Mouse (Mus musculus): Measurements from ENCODE around the gene Cbfa2t2. TPM values are rescaled to one million over a fixed set of nuclear protein-coding genes. Genes with fewer than 3 reads are reported as not detected.

Gene Cbfa2t2
- polyA plus RNA-seq, 1 experiment = 8.5 TPM

GRCm38 (mm10) chr2:154525285-154525684 is 89.0 kb downstream of the Cbfa2t2 start:
- Histone ChIP-seq H3K4me3 (ENCODE audit: insufficient read depth, poor library complexity, severe bottlenecking) (no peak overlapping the region), H3K36me3 (ENCODE audit: control insufficient read depth, insufficient read depth) (peaks cover 61% of the 10 kb centered on the region), H3K79me2 (ENCODE audit: control insufficient read depth, insufficient read depth) (no peaks in the 10 kb centered on the region), H3ac (ENCODE audit: control insufficient read depth, insufficient read length, low read depth) (no peak overlapping the region), H3K79me3 (ENCODE audit: low read depth) (no peaks in the 10 kb centered on the region), H3K27me3 (ENCODE audit: control insufficient read depth, insufficient read depth, insufficient read length) (no peaks in the 10 kb centered on the region)
- TF ChIP-seq CTCF (IDR thresholded peaks at IDR 0.05; ENCODE audit: control insufficient read depth, insufficient read depth, insufficient read length) = no peak
- no peak for TF ChIP-seq USF1 (IDR thresholded peaks at IDR 0.05; ENCODE audit: low read depth)
- TF ChIP-seq MYOG (IDR thresholded peaks at IDR 0.05; ENCODE audit: control insufficient read depth, extremely low read depth, insufficient read length) = no peak
- TF ChIP-seq CEBPB (IDR thresholded peaks at IDR 0.05; ENCODE audit: low read depth) = no peak
- no peak for TF ChIP-seq MYOD1 (IDR thresholded peaks at IDR 0.05; ENCODE audit: control insufficient read depth, insufficient read length, low read depth)
- no peak for TF ChIP-seq MAX (IDR thresholded peaks at IDR 0.05)
- TF ChIP-seq FOSL1 (IDR thresholded peaks at IDR 0.05; ENCODE audit: insufficient read depth, low read length, poor library complexity, severe bottlenecking) = no peak

GRCm38 (mm10) chr2:154526531-154526930 is 90.2 kb downstream of the Cbfa2t2 start:
- no peaks in the 10 kb centered on the region for H3K27me3 ChIP-seq (ENCODE audit: control insufficient read depth, insufficient read depth, insufficient read length)
- no peaks in the 10 kb centered on the region for H3K79me2 ChIP-seq (ENCODE audit: control insufficient read depth, insufficient read depth)
- TF ChIP-seq FOSL1 (IDR thresholded peaks at IDR 0.05; ENCODE audit: insufficient read depth, low read length, poor library complexity, severe bottlenecking) = no peak
- no peak for TF ChIP-seq MAX (IDR thresholded peaks at IDR 0.05)
- TF ChIP-seq CEBPB (IDR thresholded peaks at IDR 0.05; ENCODE audit: low read depth) = no peak
- TF ChIP-seq USF1 (IDR thresholded peaks at IDR 0.05; ENCODE audit: low read depth) = no peak
- no peak for TF ChIP-seq MYOG (IDR thresholded peaks at IDR 0.05; ENCODE audit: control insufficient read depth, extremely low read depth, insufficient read length)
- TF ChIP-seq CTCF (IDR thresholded peaks at IDR 0.05; ENCODE audit: control insufficient read depth, insufficient read depth, insufficient read length) = no peak
- TF ChIP-seq MYOD1 (IDR thresholded peaks at IDR 0.05; ENCODE audit: control insufficient read depth, insufficient read length, low read depth) = no peak
- H3ac ChIP-seq (ENCODE audit: control insufficient read depth, insufficient read length, low read depth) = no peak overlapping the region
- no peaks in the 10 kb centered on the region for H3K79me3 ChIP-seq (ENCODE audit: low read depth)
- H3K36me3 ChIP-seq (ENCODE audit: control insufficient read depth, insufficient read depth) = peaks cover 61% of the 10 kb centered on the region
- no peak overlapping the region for H3K4me3 ChIP-seq (ENCODE audit: insufficient read depth, poor library complexity, severe bottlenecking)

GRCm38 (mm10) chr2:154532888-154533287 is 96.6 kb downstream of the Cbfa2t2 start:
- Histone ChIP-seq H3K27me3 (ENCODE audit: control insufficient read depth, insufficient read depth, insufficient read length) (no peaks in the 10 kb centered on the region), H3K4me3 (ENCODE audit: insufficient read depth, poor library complexity, severe bottlenecking) (no peak overlapping the region), H3ac (ENCODE audit: control insufficient read depth, insufficient read length, low read depth) (no peak overlapping the region), H3K79me3 (ENCODE audit: low read depth) (no peaks in the 10 kb centered on the region), H3K36me3 (ENCODE audit: control insufficient read depth, insufficient read depth) (peaks cover 61% of the 10 kb centered on the region), H3K79me2 (ENCODE audit: control insufficient read depth, insufficient read depth) (no peaks in the 10 kb centered on the region)
- no peak for TF ChIP-seq CEBPB (IDR thresholded peaks at IDR 0.05; ENCODE audit: low read depth)
- no peak for TF ChIP-seq MYOG (IDR thresholded peaks at IDR 0.05; ENCODE audit: control insufficient read depth, extremely low read depth, insufficient read length)
- no peak for TF ChIP-seq USF1 (IDR thresholded peaks at IDR 0.05; ENCODE audit: low read depth)
- no peak for TF ChIP-seq FOSL1 (IDR thresholded peaks at IDR 0.05; ENCODE audit: insufficient read depth, low read length, poor library complexity, severe bottlenecking)
- no peak for TF ChIP-seq MYOD1 (IDR thresholded peaks at IDR 0.05; ENCODE audit: control insufficient read depth, insufficient read length, low read depth)
- no peak for TF ChIP-seq MAX (IDR thresholded peaks at IDR 0.05)
- no peak for TF ChIP-seq CTCF (IDR thresholded peaks at IDR 0.05; ENCODE audit: control insufficient read depth, insufficient read depth, insufficient read length)

GRCm38 (mm10) chr2:154534704-154535270 is 98.5 kb downstream of the Cbfa2t2 start:
- no peak overlapping the region for H3ac ChIP-seq (ENCODE audit: control insufficient read depth, insufficient read length, low read depth)
- no peaks in the 10 kb centered on the region for H3K79me3 ChIP-seq (ENCODE audit: low read depth)
- TF ChIP-seq FOSL1 (IDR thresholded peaks at IDR 0.05; ENCODE audit: insufficient read depth, low read length, poor library complexity, severe bottlenecking) (no peak), MYOD1 (IDR thresholded peaks at IDR 0.05; ENCODE audit: control insufficient read depth, insufficient read length, low read depth) (no peak), MYOG (IDR thresholded peaks at IDR 0.05; ENCODE audit: control insufficient read depth, extremely low read depth, insufficient read length) (no peak), MAX (IDR thresholded peaks at IDR 0.05) (no peak), USF1 (IDR thresholded peaks at IDR 0.05; ENCODE audit: low read depth) (no peak), CEBPB (IDR thresholded peaks at IDR 0.05; ENCODE audit: low read depth) (no peak), CTCF (IDR thresholded peaks at IDR 0.05; ENCODE audit: control insufficient read depth, insufficient read depth, insufficient read length) (no peak)
- H3K79me2 ChIP-seq (ENCODE audit: control insufficient read depth, insufficient read depth) = no peaks in the 10 kb centered on the region
- H3K27me3 ChIP-seq (ENCODE audit: control insufficient read depth, insufficient read depth, insufficient read length) = no peaks in the 10 kb centered on the region
- H3K36me3 ChIP-seq (ENCODE audit: control insufficient read depth, insufficient read depth) = peaks cover 51% of the 10 kb centered on the region
- no peak overlapping the region for H3K4me3 ChIP-seq (ENCODE audit: insufficient read depth, poor library complexity, severe bottlenecking)

- H3K27me3 ChIP-seq (ENCODE audit: control insufficient read depth, insufficient read depth, insufficient read length) = no peaks in the 10 kb centered on the region
- no peak for TF ChIP-seq FOSL1 (IDR thresholded peaks at IDR 0.05; ENCODE audit: insufficient read depth, low read length, poor library complexity, severe bottlenecking)
- no peak for TF ChIP-seq MYOD1 (IDR thresholded peaks at IDR 0.05; ENCODE audit: control insufficient read depth, insufficient read length, low read depth)
- no peak for TF ChIP-seq USF1 (IDR thresholded peaks at IDR 0.05; ENCODE audit: low read depth)
- TF ChIP-seq MAX (IDR thresholded peaks at IDR 0.05) = no peak
- no peak for TF ChIP-seq MYOG (IDR thresholded peaks at IDR 0.05; ENCODE audit: control insufficient read depth, extremely low read depth, insufficient read length)
- no peak for TF ChIP-seq CEBPB (IDR thresholded peaks at IDR 0.05; ENCODE audit: low read depth)
- no peak for TF ChIP-seq CTCF (IDR thresholded peaks at IDR 0.05; ENCODE audit: control insufficient read depth, insufficient read depth, insufficient read length)
- H3ac ChIP-seq (ENCODE audit: control insufficient read depth, insufficient read length, low read depth) = no peak overlapping the region
- peaks cover 21% of the 10 kb centered on the region for H3K36me3 ChIP-seq (ENCODE audit: control insufficient read depth, insufficient read depth)
- H3K79me2 ChIP-seq (ENCODE audit: control insufficient read depth, insufficient read depth) = no peaks in the 10 kb centered on the region
- H3K79me3 ChIP-seq (ENCODE audit: low read depth) = no peaks in the 10 kb centered on the region
- no peak overlapping the region for H3K4me3 ChIP-seq (ENCODE audit: insufficient read depth, poor library complexity, severe bottlenecking)
Measured at GRCm38 (mm10) chr2:154538310-154538709, 102.0 kb downstream of the Cbfa2t2 start.

All from C2C12 (cell line).